Mouse (Mus musculus) neural tube, embryonic 10.5 days (tissue): Measurements from ENCODE around the gene Babam2.

Experiments
- DNase-seq: peaks from one replicate; pipeline ENCODE4 v3.0.0-alpha.2; 2017; ENCODE audit warnings: low spot score; ENCODE audit errors: extremely low spot score

The Babam2 gene

GRCm38 (mm10) chr5:31984369-31984961, 287.0 kb downstream of the Babam2 start:
- DNase-seq, result no peak

- DNase-seq, result no peak
Observed at GRCm38 (mm10) chr5:31985021-31985420, 287.5 kb downstream of the Babam2 start.

GRCm38 (mm10) chr5:31987541-31988307, 290.2 kb downstream of the Babam2 start:
- no peak for DNase-seq

DNA sequence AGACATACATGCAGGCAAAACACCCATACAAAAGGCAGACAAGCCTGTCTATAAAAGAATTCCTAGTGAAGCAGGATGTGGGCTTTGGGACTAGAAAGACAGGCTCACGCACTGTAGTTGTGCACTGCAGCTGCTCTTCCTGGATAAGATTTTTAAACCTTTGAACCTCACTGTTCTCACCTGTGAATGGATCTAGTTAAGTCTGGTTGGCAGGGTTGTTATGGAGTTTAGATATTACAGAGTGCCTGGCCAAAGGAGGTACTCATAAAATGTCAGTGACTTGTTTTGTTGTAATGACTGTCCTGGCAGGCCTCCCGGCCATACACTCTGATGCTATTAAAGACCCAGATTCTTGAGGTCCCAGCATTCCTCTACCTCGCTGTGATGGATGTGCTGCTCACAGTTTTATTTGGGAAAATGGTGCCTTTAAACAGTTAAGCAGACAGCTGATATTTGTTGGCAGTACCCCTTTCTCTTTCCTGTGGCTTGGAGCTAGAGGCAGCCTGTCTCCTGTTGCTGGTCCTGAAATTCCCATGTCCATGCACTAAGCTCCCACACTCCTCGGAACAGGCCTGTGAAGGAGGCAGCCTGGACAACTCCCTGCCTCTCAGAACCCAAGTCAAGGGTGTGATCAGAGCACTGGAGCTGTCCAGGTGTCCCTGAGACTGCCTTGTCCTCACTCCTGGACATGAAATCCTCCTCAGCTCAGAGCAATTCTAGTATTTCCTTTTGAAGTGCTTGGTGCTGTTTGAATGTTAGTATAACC, 299.9 kb downstream of the Babam2 start:
- DNase-seq, result no peak

- DNase-seq, result no peak
Observed at GRCm38 (mm10) chr5:31998806-31999205, 301.3 kb downstream of the Babam2 start.

- no peak for DNase-seq
Observed at GRCm38 (mm10) chr5:32000076-32000475, 302.6 kb downstream of the Babam2 start.

DNA sequence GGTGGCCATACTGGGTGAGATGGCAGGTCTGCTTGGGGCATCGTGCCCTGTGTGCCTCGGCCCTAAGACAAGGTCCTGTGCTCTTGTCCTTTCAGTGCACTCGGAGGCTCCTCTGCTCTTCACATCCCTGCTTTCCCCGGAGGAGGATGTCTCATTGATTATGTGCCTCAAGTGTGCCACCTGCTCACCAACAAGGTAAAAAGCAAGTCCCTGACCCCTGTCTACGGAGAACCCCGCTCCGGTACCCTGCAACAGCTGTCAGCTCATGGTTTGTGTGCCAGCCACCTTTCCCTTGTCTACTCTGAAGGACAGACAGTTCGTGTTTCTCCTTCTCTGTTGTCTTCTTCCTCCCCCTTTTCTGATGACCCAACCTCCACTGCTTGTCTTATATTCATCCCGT, 303.8 kb downstream of the Babam2 start:
- DNase-seq, result no peak

- DNase-seq, result no peak
Observed at GRCm38 (mm10) chr5:32001771-32002170, 304.3 kb downstream of the Babam2 start.

- DNase-seq, result no peak
Observed at GRCm38 (mm10) chr5:32008401-32008800, 310.9 kb downstream of the Babam2 start.

GRCm38 (mm10) chr5:32010056-32010455, 312.6 kb downstream of the Babam2 start:
- no peak for DNase-seq

DNA sequence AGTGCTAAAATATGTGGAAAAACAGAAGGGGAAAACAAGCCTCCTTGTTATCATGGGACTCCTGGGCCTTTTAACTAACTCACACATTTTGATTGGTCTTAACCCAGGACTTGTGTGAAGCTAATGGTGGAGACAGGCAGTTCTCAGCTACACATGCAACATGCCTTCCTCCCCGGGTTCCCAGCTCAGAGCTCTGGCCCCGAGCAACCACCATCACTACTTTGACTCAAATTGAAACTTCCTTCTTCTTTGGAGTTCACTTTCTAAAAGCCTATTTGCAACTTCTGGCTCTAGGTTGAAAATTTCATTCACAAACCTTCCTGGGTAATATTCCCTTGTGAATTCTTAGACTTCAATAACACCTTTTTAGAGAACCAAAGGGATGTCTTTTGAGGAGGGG, 315.6 kb downstream of the Babam2 start:
- no peak for DNase-seq

DNA sequence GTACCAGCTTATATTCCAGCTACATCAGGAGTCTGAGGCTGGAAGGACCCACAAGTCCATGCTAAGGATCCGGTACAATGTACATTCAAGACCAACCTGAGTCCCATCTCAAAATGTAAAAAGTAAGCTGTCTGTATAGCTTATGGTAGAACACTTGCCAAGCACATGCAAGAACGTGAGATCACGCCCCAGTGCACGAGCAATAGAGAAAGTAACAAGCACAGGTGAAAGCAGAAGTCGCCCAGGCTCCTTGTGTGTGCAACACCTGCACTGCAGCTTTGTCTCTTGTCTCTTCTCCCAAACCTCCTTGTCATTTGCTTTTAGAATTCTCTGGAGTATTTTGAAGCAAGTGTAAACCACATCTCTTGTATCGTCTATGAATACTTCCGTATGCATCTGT, 317.3 kb downstream of the Babam2 start:
- no peak for DNase-seq

- no peak for DNase-seq
Observed at GRCm38 (mm10) chr5:32015949-32016478, 318.5 kb downstream of the Babam2 start.

- no peak for DNase-seq
Observed at GRCm38 (mm10) chr5:32017686-32018085, 320.2 kb downstream of the Babam2 start.

GRCm38 (mm10) chr5:32018276-32018675, 320.8 kb downstream of the Babam2 start:
- no peak for DNase-seq

GRCm38 (mm10) chr5:32029834-32030433, 332.4 kb downstream of the Babam2 start:
- DNase-seq, result no peak

- DNase-seq, result no peak
Observed at GRCm38 (mm10) chr5:32033185-32033584, 335.7 kb downstream of the Babam2 start.

GRCm38 (mm10) chr5:32033621-32034020, 336.1 kb downstream of the Babam2 start:
- no peak for DNase-seq

GRCm38 (mm10) chr5:32034475-32035054, 337.1 kb downstream of the Babam2 start:
- no peak for DNase-seq

GRCm38 (mm10) chr5:32035721-32036320, 338.3 kb downstream of the Babam2 start:
- DNase-seq, result no peak

- DNase-seq, result no peak
Observed at GRCm38 (mm10) chr5:32036896-32037295, 339.4 kb downstream of the Babam2 start.
